Mouse (Mus musculus) right cerebral cortex, postnatal 4 days (tissue): ENCODE data around the gene Ncstn.

Experiments used
- DNase-seq: peaks from one replicate; pipeline ENCODE4 v3.0.0-alpha.2; 2022

Ncstn gene

GRCm38 (mm10) chr1:172026201-172026901, 56.2 kb downstream of the Ncstn start:
- peak; percentile 64 for DNase-seq

- no peak for DNase-seq
Observed at GRCm38 (mm10) chr1:172025201-172025904, 57.2 kb downstream of the Ncstn start.

- DNase-seq: no peak
Observed at GRCm38 (mm10) chr1:172024140-172024895, 58.3 kb downstream of the Ncstn start.

DNA sequence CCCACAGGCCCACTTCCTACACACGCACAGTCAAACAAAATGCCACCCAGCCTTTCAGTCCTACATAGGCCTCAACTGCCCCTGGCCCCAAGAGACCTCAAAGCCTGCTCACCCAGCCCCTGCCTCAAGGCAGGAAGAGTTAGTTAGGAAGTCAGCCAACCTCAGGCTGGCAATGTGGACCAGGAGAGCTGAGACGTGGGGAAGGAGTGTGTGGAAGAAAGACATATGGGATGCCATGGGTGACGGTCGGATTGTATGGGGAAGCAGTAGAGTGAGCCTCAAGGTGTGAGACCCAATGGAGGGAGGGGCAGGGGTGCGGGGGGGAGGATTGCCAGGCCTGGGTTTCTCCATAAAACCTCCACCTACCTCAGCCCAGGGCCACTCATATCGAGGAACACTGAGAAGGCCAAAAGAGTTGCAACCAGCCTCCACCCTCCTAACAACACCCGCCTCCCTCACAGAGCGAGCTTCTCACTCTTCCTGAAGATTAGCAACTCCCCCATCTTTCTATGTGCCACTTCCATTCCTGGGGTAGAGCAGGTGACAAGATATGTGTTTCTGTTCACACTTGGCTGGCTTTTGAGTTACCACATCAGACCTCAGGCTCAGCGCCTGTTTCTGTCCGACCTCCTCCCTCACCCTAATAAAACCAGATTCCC, 62.6 kb downstream of the Ncstn start:
- no peak for DNase-seq

GRCm38 (mm10) chr1:172019339-172019738, 63.3 kb downstream of the Ncstn start:
- DNase-seq: no peak

- no peak for DNase-seq
Observed at GRCm38 (mm10) chr1:172018336-172019311, 64.0 kb downstream of the Ncstn start.

- no peak for DNase-seq
Observed at GRCm38 (mm10) chr1:172017517-172018070, 65.0 kb downstream of the Ncstn start.

- no peak for DNase-seq
Observed at GRCm38 (mm10) chr1:172016660-172017516, 65.7 kb downstream of the Ncstn start.

DNA sequence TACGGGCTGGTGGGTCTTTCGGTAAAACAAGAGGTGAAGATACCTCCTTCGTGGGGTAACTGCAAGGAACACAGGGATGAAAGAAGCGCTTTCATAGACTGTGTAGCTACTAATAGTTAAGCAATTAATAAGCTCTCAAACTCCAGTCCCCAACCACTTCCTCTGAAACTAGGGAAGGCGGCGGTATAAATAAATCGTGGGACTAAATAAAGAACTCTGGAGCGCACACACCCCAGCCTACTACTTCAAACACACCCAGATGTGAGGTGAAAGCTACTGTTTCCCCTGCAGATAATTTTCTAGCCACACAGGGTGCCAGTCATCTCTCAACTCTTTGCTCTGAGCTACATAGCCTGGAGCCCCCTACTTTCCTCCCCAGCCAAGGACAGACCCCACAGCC, 66.6 kb downstream of the Ncstn start:
- DNase-seq: no peak
